Mouse (Mus musculus) lung, embryonic 15.5 days (tissue): ENCODE data around the gene Arl4c. TPM values are rescaled to one million over a fixed set of nuclear protein-coding genes. Genes with fewer than 3 reads are reported as not detected.

Experiments
- ATAC-seq: fragments of 200-750 bp; cut with Nextera tagmentation; 2 replicates; pipeline ENCODE4 v1.8.0; 2017; ENCODE audit warnings: moderate number of reproducible peaks, borderline replicate concordance; ENCODE audit not compliant: low FRiP score, low TSS enrichment; ENCODE audit errors: extremely low read depth
- H3K27ac ChIP-seq: fragments of 300-500 bp; sonication (generic); 2 replicates; pipeline ENCODE4 v1.5.1; 2015; ENCODE audit warnings: moderate library complexity, mild to moderate bottlenecking, inconsistent platforms
- H3K27me3 ChIP-seq: fragments of 300-500 bp; sonication (generic); 2 replicates; pipeline ENCODE4 v1.6.1; 2015; ENCODE audit warnings: inconsistent platforms
- H3K36me3 ChIP-seq: fragments of 300-500 bp; sonication (generic); 2 replicates; pipeline ENCODE4 v1.6.1; 2015; ENCODE audit warnings: inconsistent platforms
- H3K4me1 ChIP-seq: fragments of 300-500 bp; sonication (generic); 2 replicates; pipeline ENCODE4 v1.6.1; 2015; ENCODE audit warnings: inconsistent platforms
- H3K4me2 ChIP-seq: fragments of 300-500 bp; sonication (generic); 2 replicates; pipeline ENCODE4 v1.6.1; 2015; ENCODE audit warnings: inconsistent platforms, mild to moderate bottlenecking, moderate library complexity
- H3K4me3 ChIP-seq: fragments of 300-500 bp; sonication (generic); 2 replicates; pipeline ENCODE4 v1.5.1; 2015; ENCODE audit warnings: mild to moderate bottlenecking, inconsistent platforms
- H3K9ac ChIP-seq: fragments of 300-500 bp; sonication (generic); 2 replicates; pipeline ENCODE4 v1.6.1; 2015; ENCODE audit warnings: inconsistent platforms
- H3K9me3 ChIP-seq: fragments of 300-500 bp; sonication (generic); 2 replicates; pipeline ENCODE4 v1.6.1; 2016; ENCODE audit warnings: inconsistent platforms
- WGBS: fragments of 180-500 bp; shearing (Covaris S2); methylation state at CpG from one replicate; pipeline ENCODE4 v1.1.7; 2015; 5-methylcytosine and 5-hydroxymethylcytosine counted together
- polyA plus RNA-seq: library from polyadenylated mRNA; unstranded; fragments of >200 nt; fragmentation: Nextera tagmentation; extraction: Ambion mirVana; gene quantifications from 2 replicates; pipeline ENCODE4 v1.2.1, GENCODE M21; 2015

Arl4c gene
- 21.7 and 23.3 TPM in 2 replicates for polyA plus RNA-seq

DNA sequence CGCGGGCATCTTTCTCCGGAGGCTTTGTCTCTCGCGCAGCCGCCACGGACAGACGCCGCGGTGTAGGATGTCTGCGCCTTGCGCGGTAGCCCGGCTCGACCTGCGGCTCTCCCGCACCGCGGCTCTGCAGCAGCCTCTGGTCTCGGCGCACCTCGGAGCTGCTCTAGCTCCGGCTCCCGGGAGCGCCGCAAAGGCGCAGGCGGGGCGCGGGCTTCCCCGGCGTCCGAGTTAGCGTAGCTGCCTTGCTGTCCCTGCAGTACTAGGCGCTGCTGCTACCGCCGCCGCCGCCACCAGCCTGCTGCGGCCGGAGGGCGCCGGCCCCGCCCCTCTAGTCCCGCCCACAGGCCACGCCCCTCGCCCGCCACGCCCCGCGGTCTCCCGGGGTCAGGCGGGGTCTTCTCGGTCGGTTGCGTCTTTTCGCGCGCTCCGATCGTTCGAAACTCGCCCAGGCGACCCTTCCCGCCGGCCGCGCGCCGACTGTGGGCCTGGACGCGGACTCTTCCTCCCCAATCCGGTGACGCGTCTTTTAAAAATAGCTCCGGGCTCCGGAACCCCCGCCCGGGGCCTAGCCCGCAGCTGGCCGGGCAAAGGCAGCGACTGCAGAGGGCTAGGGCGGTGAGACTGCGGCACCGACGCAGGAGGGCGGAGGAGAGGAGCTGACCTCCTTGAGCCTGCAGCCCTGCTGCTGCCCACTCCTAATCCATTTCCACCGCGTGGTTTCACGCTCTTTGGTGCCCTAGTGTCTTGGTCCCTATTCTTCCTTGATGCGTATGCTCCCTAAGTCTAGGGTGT lies at the start of gene Arl4c:
Arl4c (minus strand) TSS at position 352 of the 792 bp plus-strand sequence.
- H3K36me3 ChIP-seq, result peaks cover 2% of the 10 kb centered on the region; the same call in 1 of the 2 replicates

DNA sequence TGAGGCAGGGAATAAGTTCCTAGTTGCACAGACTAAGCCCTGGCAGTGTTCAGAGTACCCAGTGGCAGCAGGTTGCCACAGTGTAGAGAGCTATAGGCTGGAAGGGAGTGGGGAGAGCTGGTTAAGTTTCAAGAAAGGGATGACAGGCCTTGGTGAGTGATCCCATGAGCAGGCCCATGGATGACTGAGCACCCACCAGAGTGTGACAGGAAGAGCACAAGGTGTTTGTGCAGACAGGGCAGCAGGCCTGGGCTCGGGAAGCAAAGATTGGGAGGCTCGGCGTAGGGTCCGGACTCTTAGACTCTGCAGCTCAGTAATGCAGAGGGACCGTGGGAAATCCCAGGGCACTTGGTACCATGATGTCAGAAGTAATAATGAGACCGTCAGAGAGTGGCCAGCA lies 49.3 kb upstream of the Arl4c start:
- ATAC-seq, result no peak
- no peak overlapping the region for H3K4me2 ChIP-seq
- H3K4me1 ChIP-seq, result no peaks in the 10 kb centered on the region; the same call in 1 of the 2 replicates
- H3K27ac ChIP-seq, result no peak overlapping the region
- WGBS, result 82% methylated on average over 6 of the region's 6 CpGs
- no peaks in the 10 kb centered on the region for H3K9me3 ChIP-seq
- no peaks in the 10 kb centered on the region for H3K36me3 ChIP-seq
- no peak overlapping the region for H3K9ac ChIP-seq
- H3K4me3 ChIP-seq, result no peak overlapping the region
- no peaks in the 10 kb centered on the region for H3K27me3 ChIP-seq

More for the DNA sequence above, at the start of gene Arl4c:
- H3K4me2 ChIP-seq, result peak within 1 kb of the TSS; percentile 77
- peak; percentile 89 for ATAC-seq
- under 1% methylated on average over 84 of the region's 91 CpGs for WGBS
- peak within 1 kb of the TSS; percentile 91 for H3K27ac ChIP-seq
- H3K9me3 ChIP-seq, result no peaks in the 10 kb centered on the region
- peak within 1 kb of the TSS; percentile 84 for H3K4me3 ChIP-seq
- peak within 1 kb of the TSS; percentile 82 for H3K9ac ChIP-seq
- H3K4me1 ChIP-seq, result peaks cover 18% of the 10 kb centered on the region
- H3K27me3 ChIP-seq, result no peaks in the 10 kb centered on the region

DNA sequence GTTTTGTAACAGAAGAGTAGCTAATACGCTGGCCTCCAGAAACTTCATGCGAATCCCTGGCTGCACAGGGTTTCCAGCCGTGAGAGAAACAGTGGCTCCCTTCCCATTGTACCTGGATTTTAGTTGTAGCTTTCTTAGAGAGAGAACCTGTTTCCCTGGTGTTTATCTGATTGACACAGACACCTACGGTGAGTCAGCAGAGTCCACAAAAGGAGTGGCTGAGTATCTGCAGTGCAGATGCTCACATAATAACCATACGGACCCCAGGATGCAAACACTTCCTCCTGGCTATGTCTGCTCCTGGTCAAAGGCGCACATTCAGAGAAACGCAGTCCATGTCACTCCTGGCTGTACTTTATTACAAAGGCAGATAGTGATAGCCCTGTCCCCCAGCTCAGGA lies 48.6 kb upstream of the Arl4c start:
- Histone ChIP-seq H3K36me3 (no peaks in the 10 kb centered on the region), H3K27ac (no peak overlapping the region), H3K4me2 (no peak overlapping the region), H3K4me1 (no peaks in the 10 kb centered on the region; the same call in 1 of the 2 replicates), H3K9me3 (no peaks in the 10 kb centered on the region), H3K9ac (no peak overlapping the region), H3K27me3 (no peaks in the 10 kb centered on the region), H3K4me3 (no peak overlapping the region)
- 79% methylated on average over 7 of the region's 7 CpGs for WGBS
- ATAC-seq, result no peak

DNA sequence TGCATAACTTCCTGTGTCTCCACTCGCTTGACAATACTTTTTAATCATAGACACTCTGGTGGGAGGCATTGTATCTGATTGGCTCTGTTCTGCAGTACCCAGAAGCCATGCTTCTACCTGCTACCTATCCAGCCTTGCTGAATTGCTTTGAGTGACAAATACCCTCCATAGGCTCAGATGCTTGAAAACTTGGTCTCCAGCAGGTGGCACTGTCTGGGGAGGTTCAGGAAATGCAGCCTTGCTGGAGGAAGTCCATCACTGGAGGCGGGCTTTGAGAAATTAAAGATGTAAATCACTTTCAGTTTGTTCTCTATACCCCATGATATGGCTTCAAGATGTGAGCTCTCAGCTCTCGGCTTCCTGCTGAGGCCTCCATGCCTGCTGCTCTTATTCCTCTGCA lies 48.1 kb upstream of the Arl4c start:
- H3K4me3 ChIP-seq, result no peak overlapping the region
- no peaks in the 10 kb centered on the region for H3K9me3 ChIP-seq
- H3K4me1 ChIP-seq, result no peaks in the 10 kb centered on the region; the same call in 1 of the 2 replicates
- WGBS, result 86% methylated on average over 3 of the region's 3 CpGs
- no peak for ATAC-seq
- no peaks in the 10 kb centered on the region for H3K36me3 ChIP-seq
- no peak overlapping the region for H3K27ac ChIP-seq
- H3K27me3 ChIP-seq, result no peaks in the 10 kb centered on the region
- H3K9ac ChIP-seq, result no peak overlapping the region
- H3K4me2 ChIP-seq, result no peak overlapping the region

DNA sequence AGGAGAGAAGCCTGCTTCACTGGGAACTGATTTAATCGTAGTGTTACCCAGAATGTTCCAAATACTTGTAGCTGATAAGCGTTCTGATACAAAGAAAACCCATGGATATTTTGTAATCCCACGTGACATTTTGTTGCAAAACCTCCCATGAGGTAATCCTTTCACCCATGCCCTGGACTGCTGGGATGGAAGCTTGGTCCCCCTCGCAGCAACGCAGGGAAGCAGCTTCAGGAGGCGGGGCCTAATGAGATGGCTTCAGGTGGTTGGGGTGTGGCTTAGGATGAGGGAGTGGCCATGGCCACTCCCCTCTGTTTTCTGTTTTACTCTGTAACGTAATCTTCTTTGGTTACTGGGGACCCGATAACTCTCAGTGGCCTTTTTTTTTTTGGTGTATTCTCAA lies 47.1 kb upstream of the Arl4c start:
- Histone ChIP-seq H3K9me3 (no peaks in the 10 kb centered on the region), H3K27me3 (no peaks in the 10 kb centered on the region), H3K4me2 (no peak overlapping the region), H3K4me1 (no peaks in the 10 kb centered on the region; the same call in 1 of the 2 replicates), H3K4me3 (no peak overlapping the region), H3K36me3 (no peaks in the 10 kb centered on the region), H3K27ac (no peak overlapping the region), H3K9ac (no peak overlapping the region)
- no peak for ATAC-seq
- 72% methylated on average over 8 of the region's 8 CpGs for WGBS

DNA sequence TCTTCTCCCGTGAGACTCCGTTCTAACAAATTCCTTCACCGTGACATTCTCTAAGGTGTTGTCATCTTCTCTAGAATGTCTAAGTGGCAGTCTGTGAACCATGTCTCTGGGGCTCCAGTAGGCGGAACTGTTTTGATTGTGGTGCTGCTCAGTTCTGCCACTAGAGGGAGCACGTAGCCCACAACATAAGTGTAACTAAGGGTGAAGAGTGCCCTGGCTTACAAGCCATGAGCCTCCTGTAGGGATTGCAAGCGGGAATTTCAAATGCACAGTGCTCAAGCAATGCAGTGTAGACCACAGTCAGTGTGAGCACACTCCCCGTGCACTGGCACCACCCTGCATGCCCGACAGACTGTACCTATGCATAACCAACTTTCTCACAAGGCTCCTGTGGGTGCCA lies 43.2 kb upstream of the Arl4c start:
- peak overlapping the region; percentile 73 for H3K27ac ChIP-seq
- no peak overlapping the region for H3K9ac ChIP-seq
- no peaks in the 10 kb centered on the region for H3K4me1 ChIP-seq
- peak; percentile 75; the same call in 1 of the 2 replicates for ATAC-seq
- H3K27me3 ChIP-seq, result no peaks in the 10 kb centered on the region
- no peak overlapping the region for H3K4me2 ChIP-seq
- no peak overlapping the region for H3K4me3 ChIP-seq
- H3K36me3 ChIP-seq, result no peaks in the 10 kb centered on the region
- H3K9me3 ChIP-seq, result no peaks in the 10 kb centered on the region
- WGBS, result 2% methylated on average over 8 of the region's 8 CpGs

DNA sequence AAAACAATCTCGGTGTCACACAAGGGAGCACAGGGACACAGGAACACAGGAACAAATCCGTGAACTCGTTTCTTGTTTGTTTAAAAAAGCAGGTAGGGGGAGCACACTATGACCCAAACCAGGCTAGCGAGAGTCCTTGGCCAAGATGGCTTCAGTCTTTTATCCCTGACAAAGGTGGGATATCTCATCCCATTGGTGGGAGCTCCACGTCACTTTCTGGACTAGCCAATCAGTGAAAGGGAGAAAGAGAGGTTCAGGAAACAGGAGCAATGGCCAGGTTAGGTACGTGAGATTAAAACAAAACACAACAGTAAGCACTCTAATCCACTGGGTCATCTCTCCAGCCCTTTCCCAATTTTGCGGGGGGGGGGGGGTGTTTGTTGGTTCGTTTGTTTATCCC lies 42.2 kb upstream of the Arl4c start:
- Histone ChIP-seq H3K4me2 (no peak overlapping the region), H3K27me3 (no peaks in the 10 kb centered on the region), H3K27ac (no peak overlapping the region), H3K4me1 (no peaks in the 10 kb centered on the region), H3K9me3 (no peaks in the 10 kb centered on the region), H3K9ac (no peak overlapping the region), H3K36me3 (no peaks in the 10 kb centered on the region), H3K4me3 (no peak overlapping the region)
- 64% methylated on average over 8 of the region's 8 CpGs for WGBS
- ATAC-seq, result no peak

DNA sequence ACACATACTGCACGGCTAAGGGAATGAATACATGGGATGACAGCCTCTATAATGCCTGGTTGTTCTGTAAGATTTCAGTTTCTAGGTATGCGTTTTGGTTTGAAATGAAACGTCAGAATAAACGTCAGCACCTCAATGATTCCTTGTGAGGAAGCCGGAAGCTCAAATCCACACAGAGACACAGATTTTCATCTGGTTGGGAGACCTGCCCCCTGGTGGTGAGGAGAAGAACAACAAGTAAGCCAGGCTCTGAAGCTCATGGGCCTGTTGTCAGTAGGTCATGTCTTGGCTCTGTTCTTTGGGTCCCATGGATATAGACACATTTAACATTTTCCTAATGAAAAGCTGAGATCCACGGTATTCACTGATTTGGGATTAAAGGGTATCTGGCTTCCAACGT lies 40.4 kb upstream of the Arl4c start:
- no peak overlapping the region for H3K27ac ChIP-seq
- no peak overlapping the region for H3K9ac ChIP-seq
- H3K36me3 ChIP-seq, result no peaks in the 10 kb centered on the region
- no peak for ATAC-seq
- no peaks in the 10 kb centered on the region for H3K4me1 ChIP-seq
- H3K27me3 ChIP-seq, result no peaks in the 10 kb centered on the region
- no peak overlapping the region for H3K4me2 ChIP-seq
- H3K4me3 ChIP-seq, result no peak overlapping the region
- no peaks in the 10 kb centered on the region for H3K9me3 ChIP-seq
- WGBS, result 37% methylated on average over 7 of the region's 7 CpGs

DNA sequence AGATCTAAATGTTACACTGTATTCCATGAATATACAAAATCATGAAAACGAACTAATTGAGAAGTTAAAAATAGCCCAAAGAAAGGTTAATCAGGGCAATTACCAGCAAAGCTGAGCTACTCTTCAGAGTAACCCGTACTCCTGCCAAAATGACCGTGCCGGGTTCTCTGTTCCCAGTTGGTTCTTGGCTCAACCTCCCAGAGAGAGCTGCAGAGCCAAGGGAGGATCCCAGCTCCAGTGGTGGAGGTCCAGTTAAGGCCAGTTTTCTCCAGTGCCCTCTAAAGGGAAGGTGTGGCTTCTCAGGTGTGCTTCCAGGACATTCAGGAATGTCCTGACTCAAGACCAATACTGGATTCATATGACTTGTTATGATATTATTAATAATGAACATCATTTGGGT lies 37.5 kb upstream of the Arl4c start:
- WGBS, result 72% methylated on average over 4 of the region's 4 CpGs
- H3K4me2 ChIP-seq, result no peak overlapping the region

DNA sequence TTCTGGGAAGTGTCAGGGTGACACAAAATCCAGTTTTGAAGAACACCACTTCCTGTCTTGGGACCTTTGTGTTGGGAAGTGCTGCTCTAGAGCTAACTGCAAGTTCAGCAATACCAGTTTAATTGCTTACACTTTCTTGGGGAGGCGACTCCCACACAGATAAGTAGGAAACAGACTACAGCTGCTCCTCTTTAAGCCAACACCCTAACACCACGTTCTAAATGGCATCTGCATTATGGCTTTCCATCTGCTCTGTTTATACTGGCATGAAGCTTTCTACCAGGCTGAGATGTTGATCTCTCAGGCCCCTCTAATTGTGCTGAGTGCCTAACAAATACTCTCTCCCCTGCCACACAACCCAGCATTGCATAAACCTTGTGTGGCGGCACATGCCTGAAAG lies 36.9 kb upstream of the Arl4c start:
- H3K4me3 ChIP-seq, result no peak overlapping the region
- H3K36me3 ChIP-seq, result no peaks in the 10 kb centered on the region
- ATAC-seq, result no peak
- no peaks in the 10 kb centered on the region for H3K9me3 ChIP-seq
- no peaks in the 10 kb centered on the region for H3K4me1 ChIP-seq
- no peak overlapping the region for H3K4me2 ChIP-seq
- no peaks in the 10 kb centered on the region for H3K27me3 ChIP-seq
- H3K27ac ChIP-seq, result no peak overlapping the region
- whole genome bisulfite sequencing, result 36% methylated on average over 3 of the region's 3 CpGs
- no peak overlapping the region for H3K9ac ChIP-seq

More for the DNA sequence above, 37.5 kb upstream of the Arl4c start:
- Histone ChIP-seq H3K4me3 (no peak overlapping the region), H3K9me3 (no peaks in the 10 kb centered on the region), H3K27me3 (no peaks in the 10 kb centered on the region), H3K36me3 (no peaks in the 10 kb centered on the region), H3K4me1 (no peaks in the 10 kb centered on the region), H3K27ac (no peak overlapping the region), H3K9ac (no peak overlapping the region)
- no peak for ATAC-seq

DNA sequence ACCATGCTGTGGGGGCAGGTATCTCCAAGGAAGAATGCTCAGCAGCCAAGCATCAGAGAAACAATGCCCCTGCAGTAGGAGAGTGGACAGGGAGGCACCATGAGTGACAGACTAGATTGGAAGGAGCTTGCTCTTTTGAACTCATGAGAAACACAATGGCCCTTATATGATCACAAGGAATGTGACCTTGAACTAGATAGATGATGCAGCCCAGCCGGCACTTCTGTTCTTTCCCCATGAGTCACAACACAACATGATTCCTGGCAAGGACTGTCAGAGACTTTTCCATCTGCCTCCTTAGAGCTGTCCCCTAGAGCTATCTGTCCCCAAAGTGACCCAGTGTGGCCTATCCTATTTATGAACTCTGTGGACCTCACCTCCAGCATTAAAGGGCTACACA lies 27.5 kb upstream of the Arl4c start:
- no peaks in the 10 kb centered on the region for H3K36me3 ChIP-seq

DNA sequence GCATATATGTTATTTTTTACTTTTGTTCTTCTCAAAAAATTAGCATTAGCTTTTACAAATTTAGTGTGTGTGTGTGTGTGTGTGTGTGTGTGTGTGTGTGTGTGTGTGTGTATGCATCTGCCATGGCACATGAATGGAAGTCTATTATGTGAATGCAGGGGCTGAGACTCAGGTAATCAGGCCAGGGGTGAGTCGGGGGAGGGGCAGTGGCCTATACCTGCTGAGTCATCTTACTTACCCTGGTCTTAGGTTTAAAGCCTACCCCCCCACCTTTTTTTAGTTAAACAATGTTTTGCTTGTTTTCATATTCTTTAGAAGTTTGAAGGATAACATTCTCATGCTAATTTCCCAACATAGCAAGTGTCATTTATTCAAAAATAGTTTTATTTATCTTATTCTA lies 25.3 kb upstream of the Arl4c start:
- WGBS, result 95% methylated on average over 1 of the region's 1 CpGs
- H3K9ac ChIP-seq, result no peak overlapping the region
- no peaks in the 10 kb centered on the region for H3K36me3 ChIP-seq
- H3K4me3 ChIP-seq, result no peak overlapping the region
- no peak overlapping the region for H3K4me2 ChIP-seq
- no peaks in the 10 kb centered on the region for H3K4me1 ChIP-seq
- no peaks in the 10 kb centered on the region for H3K27me3 ChIP-seq
- ATAC-seq, result no peak
- no peak overlapping the region for H3K27ac ChIP-seq
- no peaks in the 10 kb centered on the region for H3K9me3 ChIP-seq

More for the DNA sequence above, 27.5 kb upstream of the Arl4c start:
- Histone ChIP-seq H3K4me1 (no peaks in the 10 kb centered on the region), H3K27ac (no peak overlapping the region), H3K9me3 (no peaks in the 10 kb centered on the region), H3K9ac (no peak overlapping the region), H3K4me2 (no peak overlapping the region), H3K4me3 (no peak overlapping the region), H3K27me3 (no peaks in the 10 kb centered on the region)
- no peak for ATAC-seq
- 65% methylated on average over 1 of the region's 1 CpGs for WGBS
